Mouse (Mus musculus) thymus, adult 18-20 months (tissue): ENCODE data around the gene Epm2aip1.
A peak's percentile ranks its signal among the peaks of the same experiment; 100 is the strongest.

Experiments used
- DNase-seq, 2 experiments: peaks; one replicate each; pipeline ENCODE4 v3.0.0; 2022; ENCODE audit warnings: mixed read lengths in 2 of 2

Gene Epm2aip1

GRCm38 (mm10) chr9:111271434-111272160, at the start of gene Epm2aip1, which contains the start of gene Mlh1:
Gene Epm2aip1 (plus strand): TSS chr9:111271929.
Gene Mlh1 (minus strand): TSS chr9:111271791.
- DNase-seq: peak; percentile 96 to 98

- no peak for DNase-seq
Observed at GRCm38 (mm10) chr9:111223406-111223805, 48.3 kb upstream of the Epm2aip1 start.

- no peak for DNase-seq
Observed at GRCm38 (mm10) chr9:111228446-111228845, 43.3 kb upstream of the Epm2aip1 start.

GRCm38 (mm10) chr9:111234701-111235100, 37.0 kb upstream of the Epm2aip1 start:
- no peak for DNase-seq

GRCm38 (mm10) chr9:111237726-111238125, 34.0 kb upstream of the Epm2aip1 start:
- DNase-seq: no peak

- no peak for DNase-seq
Observed at GRCm38 (mm10) chr9:111239821-111240220, 31.9 kb upstream of the Epm2aip1 start.

- no peak for DNase-seq
Observed at GRCm38 (mm10) chr9:111243384-111243783, 28.3 kb upstream of the Epm2aip1 start.

GRCm38 (mm10) chr9:111245546-111245945, 26.2 kb upstream of the Epm2aip1 start:
- DNase-seq: no peak

- no peak for DNase-seq
Observed at GRCm38 (mm10) chr9:111247682-111248246, 24.0 kb upstream of the Epm2aip1 start.

GRCm38 (mm10) chr9:111252161-111252869, 19.4 kb upstream of the Epm2aip1 start:
- no peak for DNase-seq

- DNase-seq: no peak
Observed at GRCm38 (mm10) chr9:111260360-111260985, 11.3 kb upstream of the Epm2aip1 start.

GRCm38 (mm10) chr9:111261356-111261755, 10.4 kb upstream of the Epm2aip1 start:
- no peak for DNase-seq

- DNase-seq: no peak
Observed at GRCm38 (mm10) chr9:111267998-111268397, 3.7 kb upstream of the Epm2aip1 start.

- no peak for DNase-seq
Observed at GRCm38 (mm10) chr9:111270606-111271005, 1.1 kb upstream of the Epm2aip1 start.

GRCm38 (mm10) chr9:111271056-111271433, 684 bp upstream of the Epm2aip1 start:
- no peak for DNase-seq

GRCm38 (mm10) chr9:111272356-111272755, 627 bp downstream of the Epm2aip1 start:
- peak in 1 of 2 experiments; percentile 10 for DNase-seq

- DNase-seq: peak in 1 of 2 experiments; percentile 32
Observed at GRCm38 (mm10) chr9:111272996-111273785, 1.5 kb downstream of the Epm2aip1 start.

- no peak for DNase-seq
Observed at GRCm38 (mm10) chr9:111273958-111274357, 2.2 kb downstream of the Epm2aip1 start.

- DNase-seq: peak in 1 of 2 experiments; percentile 22
Observed at GRCm38 (mm10) chr9:111275156-111275555, 3.4 kb downstream of the Epm2aip1 start.

- DNase-seq: no peak
Observed at GRCm38 (mm10) chr9:111285061-111285460, 13.3 kb downstream of the Epm2aip1 start.

- no peak for DNase-seq
Observed at GRCm38 (mm10) chr9:111285676-111286075, 13.9 kb downstream of the Epm2aip1 start.

GRCm38 (mm10) chr9:111286468-111286867, 14.7 kb downstream of the Epm2aip1 start:
- DNase-seq: no peak
